Mouse (Mus musculus) thymus, postnatal 25 days (tissue): ENCODE results near the gene Bace1.
A peak's percentile ranks its signal among the peaks of the same experiment; 100 is the strongest.

Experiments
- DNase-seq: peaks from one replicate; pipeline ENCODE4 v3.0.0; 2022

The Bace1 gene

DNA sequence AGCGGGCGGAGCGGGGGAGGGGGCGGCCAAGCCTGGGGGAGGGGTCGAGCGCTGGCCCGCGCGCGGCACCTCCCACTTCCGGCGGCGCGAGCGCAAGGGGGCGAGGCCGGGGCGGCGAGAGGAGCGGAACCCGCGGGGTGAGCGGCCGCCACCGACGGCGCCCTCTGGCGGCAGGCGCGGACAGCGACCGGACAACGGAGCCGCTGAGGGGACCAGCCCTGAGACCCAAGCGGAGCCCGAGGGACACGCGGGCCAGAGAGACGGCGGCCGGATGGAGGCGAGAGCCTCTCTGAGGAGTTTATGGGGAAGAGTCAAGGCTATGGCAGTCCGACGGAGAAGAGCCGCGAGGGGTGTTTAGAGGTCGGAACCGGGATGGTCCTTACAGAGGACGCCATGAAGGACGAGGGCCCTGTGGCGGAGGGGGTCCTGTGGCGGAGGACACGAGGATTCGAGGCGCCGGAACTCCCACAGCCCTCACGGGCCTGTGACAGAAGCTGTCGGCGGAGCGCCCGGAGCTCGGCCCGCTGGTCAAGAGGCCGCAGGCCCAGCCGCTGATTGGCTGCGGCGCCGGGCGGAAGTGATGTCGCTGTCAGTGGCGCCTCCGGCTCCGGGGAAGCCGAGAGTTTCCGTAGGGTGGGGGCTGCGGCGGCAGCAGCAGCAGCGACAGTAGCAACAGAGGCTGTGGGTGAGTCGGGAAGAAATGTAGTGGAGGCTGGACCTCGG lies 68.1 kb downstream of the Bace1 start, which contains the start of the genes Pcsk7 and Rnf214:
Pcsk7 (plus strand) TSS at position 143 of the 723 bp plus-strand sequence.
Rnf214 (minus strand) TSS at position 557 of the 723 bp plus-strand sequence.
- peak; percentile 92 for DNase-seq

DNA sequence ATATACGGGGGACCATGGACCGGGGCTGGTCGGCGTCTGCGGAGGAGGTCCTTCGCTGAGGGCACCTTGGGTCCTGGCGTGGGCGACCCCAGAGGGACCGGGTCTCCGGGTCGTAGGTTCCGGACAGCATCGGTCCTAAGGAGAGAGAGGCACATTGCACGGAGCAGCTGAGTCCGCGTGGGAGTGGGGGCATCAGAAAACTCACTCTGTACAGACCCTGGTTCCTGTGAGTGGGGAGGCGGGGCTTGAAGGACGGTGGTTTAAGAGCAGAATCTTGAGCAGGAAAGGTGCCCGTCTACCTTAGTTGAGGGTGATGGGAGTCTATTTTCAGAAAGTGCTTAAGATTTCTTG lies 68.7 kb downstream of the Bace1 start:
- no peak for DNase-seq

DNA sequence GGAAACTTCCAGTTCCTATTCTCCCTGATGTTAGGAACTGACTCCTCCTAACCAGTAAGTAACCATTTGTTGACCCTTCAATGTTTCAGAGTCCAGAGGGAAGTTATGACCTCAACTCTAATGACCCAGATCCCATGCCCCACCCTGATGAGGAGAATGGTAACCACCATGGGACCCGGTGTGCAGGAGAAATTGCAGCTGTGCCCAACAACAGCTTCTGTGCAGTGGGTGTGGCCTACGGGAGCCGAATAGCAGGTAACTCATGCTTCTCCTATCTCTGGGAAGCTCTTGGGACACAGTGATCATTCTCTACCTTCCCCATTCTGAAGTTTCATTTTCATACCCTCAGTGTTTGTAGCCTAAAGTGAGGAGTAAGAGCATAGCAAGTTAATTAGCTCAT lies 72.6 kb downstream of the Bace1 start:
- DNase-seq: no peak

DNA sequence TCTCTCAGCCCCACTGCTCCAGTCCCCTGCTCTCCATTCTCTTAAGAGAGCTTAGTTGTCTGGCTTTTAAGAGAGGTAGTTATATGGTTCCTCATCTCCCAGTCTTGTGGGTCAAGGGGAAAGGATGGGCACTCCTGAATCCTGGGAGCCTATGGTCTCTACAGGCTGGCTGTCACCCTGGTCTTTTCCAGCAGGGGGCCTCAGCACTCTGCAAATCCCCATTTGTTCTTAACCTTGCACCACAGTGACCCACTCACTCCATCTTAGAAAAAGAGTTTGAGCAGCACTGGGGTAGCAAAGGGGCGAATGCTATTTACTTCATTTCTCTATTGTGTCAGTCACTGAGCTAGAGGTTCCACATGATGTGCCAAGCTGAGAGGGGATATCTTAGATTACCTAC lies 73.3 kb downstream of the Bace1 start:
- peak; percentile 66 for DNase-seq
